Mouse (Mus musculus): ENCODE results near the gene Rnft2. TPM values are rescaled to one million over a fixed set of nuclear protein-coding genes. Genes with fewer than 3 reads are reported as not detected.

Rnft2 gene
- total RNA-seq, 2 experiments from 2014 or later = 9.3 to 9.9 TPM

DNA sequence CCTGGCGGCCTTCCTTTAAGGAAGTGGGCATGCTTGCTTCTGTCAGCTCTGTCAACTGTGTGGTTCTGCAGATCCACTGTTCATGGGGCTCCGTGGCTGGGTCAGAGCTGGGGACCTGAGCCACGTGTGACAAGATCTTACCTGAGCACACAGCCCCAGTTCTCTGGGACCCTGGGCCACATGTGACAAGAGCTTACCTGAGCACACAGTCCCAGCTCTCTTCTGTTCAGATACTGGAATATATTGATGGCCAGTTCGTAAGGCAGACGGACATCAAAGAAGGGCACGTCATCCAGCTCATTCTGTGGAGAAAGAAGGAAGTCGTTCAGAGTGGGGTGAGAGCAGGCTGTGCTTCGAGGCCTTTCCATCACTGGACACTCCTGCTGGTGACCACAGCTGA is 102.4 kb downstream of the Rnft2 start:
- no peak for DNase-seq (ENCODE audit: low spot score in 2 of 2)

Other genes with a start within 250 kb of the Rnft2 start
- 10 to 100 TPM; 53.7 to 60.8 TPM for gene Tesc, start 217.4 kb downstream of the Rnft2 start, total RNA-seq (2021)
- gene Fbxw8, start 89.7 kb downstream of the Rnft2 start, total RNA-seq (2021) = 10 to 100 TPM; 53.7 to 62.5 TPM
- gene Hrk, start 80.5 kb downstream of the Rnft2 start, total RNA-seq (2021) = 1 to 10 TPM; 1.3 to 1.5 TPM
- gene 2410131K14Rik, start 111 bp upstream of the Rnft2 start, total RNA-seq (2021) = 1 to 10 TPM; 6.2 to 6.3 TPM

Measured in adrenal gland, postnatal 4 days (tissue).